Mouse (Mus musculus): ENCODE data around the gene Tmem107. TPM values are rescaled to one million over a fixed set of nuclear protein-coding genes. Genes with fewer than 3 reads are reported as not detected.

Tmem107 gene
- polyA plus RNA-seq, 1 experiment = 9.8 TPM

DNA sequence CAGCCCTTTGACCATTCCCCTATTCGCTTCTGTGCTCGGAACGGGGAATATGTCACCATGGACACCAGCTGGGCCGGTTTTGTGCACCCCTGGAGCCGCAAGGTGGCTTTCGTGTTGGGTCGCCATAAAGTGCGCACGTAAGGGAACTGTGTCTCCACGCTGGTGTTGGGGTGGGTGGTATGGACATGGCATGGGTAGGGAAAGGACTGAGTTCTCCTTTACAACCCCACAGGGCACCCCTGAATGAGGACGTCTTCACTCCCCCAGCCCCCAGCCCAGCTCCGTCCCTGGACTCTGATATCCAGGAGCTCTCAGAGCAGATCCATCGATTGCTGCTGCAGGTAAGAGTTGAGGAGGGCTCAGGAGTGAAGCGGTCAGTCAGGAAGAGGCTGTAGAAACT, 32.5 kb downstream of the Tmem107 start:
- no peak overlapping the region for H3K4me3 ChIP-seq (ENCODE audit: insufficient read depth, low read length)
- peaks cover 32% of the 10 kb centered on the region for H3K4me1 ChIP-seq (ENCODE audit: control insufficient read depth, insufficient read depth, low read length)
- H3K27ac ChIP-seq (ENCODE audit: insufficient read depth, low read depth, low read length) = no peak overlapping the region
- TF ChIP-seq POLR2A (IDR thresholded peaks at IDR 0.05; ENCODE audit: borderline replicate concordance, low read depth, low read length) (no peak), CTCF (IDR thresholded peaks at IDR 0.05; ENCODE audit: low read depth, low read length) (no peak)

DNA sequence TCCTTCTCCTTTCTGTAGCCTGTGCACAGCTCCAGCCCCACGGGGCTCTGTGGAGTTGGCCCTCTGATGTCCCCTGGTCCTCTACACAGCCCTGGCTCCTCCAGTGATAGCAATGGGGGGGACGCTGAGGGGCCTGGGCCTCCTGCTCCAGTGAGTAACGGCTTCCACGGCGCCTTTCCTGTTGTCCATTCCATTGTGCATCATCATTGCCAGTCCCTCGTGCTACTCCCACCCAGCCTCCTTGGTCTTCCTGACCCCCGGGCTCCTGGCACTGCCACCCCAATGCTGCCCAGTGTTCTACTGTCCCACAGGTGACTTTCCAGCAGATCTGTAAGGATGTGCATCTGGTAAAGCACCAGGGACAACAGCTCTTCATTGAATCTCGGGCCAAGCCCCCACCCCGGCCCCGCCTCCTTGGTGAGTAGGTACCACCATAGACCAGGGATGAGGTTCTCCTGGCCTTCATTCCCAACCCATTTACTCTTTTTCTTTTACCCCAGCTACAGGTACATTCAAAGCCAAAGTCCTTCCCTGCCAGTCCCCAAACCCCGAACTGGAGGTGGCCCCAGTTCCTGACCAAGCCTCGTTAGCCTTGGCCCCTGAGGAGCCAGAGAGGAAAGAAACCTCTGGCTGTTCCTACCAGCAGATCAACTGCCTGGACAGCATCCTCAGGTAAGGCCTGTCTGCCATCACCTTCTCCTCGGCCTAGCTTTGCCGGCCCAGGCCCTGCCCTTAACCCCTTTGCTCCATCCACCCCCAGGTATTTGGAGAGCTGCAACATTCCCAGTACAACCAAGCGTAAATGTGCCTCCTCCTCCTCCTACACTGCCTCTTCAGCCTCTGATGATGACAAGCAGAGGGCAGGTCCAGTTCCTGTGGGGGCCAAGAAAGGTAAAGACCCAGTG, 33.2 kb downstream of the Tmem107 start:
- peaks cover 28% of the 10 kb centered on the region for H3K4me1 ChIP-seq (ENCODE audit: control insufficient read depth, insufficient read depth, low read length)
- H3K4me3 ChIP-seq (ENCODE audit: insufficient read depth, low read length) = no peak overlapping the region
- no peak overlapping the region for H3K27ac ChIP-seq (ENCODE audit: insufficient read depth, low read depth, low read length)
- TF ChIP-seq CTCF (IDR thresholded peaks at IDR 0.05; ENCODE audit: low read depth, low read length) (no peak), POLR2A (IDR thresholded peaks at IDR 0.05; ENCODE audit: borderline replicate concordance, low read depth, low read length) (no peak)

DNA sequence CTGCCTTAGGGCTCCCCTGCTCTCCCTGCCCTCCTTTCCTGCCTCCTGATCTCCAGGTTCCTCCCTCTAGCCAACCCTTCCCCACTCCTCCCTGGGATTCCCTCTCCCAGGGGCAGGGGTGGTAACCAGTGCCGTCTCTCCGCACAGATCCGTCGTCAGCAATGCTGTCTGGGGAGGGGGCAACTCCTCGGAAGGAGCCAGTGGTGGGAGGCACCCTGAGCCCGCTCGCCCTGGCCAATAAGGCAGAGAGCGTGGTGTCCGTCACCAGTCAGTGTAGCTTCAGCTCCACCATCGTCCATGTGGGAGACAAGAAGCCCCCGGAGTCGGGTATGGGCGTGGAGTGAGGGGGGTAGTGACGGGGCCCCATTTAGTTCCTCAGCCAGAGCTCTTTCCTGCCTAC, 33.9 kb downstream of the Tmem107 start:
- H3K27ac ChIP-seq (ENCODE audit: insufficient read depth, low read depth, low read length) = no peak overlapping the region
- TF ChIP-seq CTCF (IDR thresholded peaks at IDR 0.05; ENCODE audit: low read depth, low read length) (no peak), POLR2A (IDR thresholded peaks at IDR 0.05; ENCODE audit: borderline replicate concordance, low read depth, low read length) (no peak)
- H3K4me3 ChIP-seq (ENCODE audit: insufficient read depth, low read length) = no peak overlapping the region
- peaks cover 26% of the 10 kb centered on the region for H3K4me1 ChIP-seq (ENCODE audit: control insufficient read depth, insufficient read depth, low read length)

- TF ChIP-seq CTCF (IDR thresholded peaks at IDR 0.05; ENCODE audit: low read depth, low read length) = no peak
- TF ChIP-seq POLR2A (IDR thresholded peaks at IDR 0.05; ENCODE audit: borderline replicate concordance, low read depth, low read length) = no peak
- Histone ChIP-seq H3K27ac (ENCODE audit: insufficient read depth, low read depth, low read length) (no peak overlapping the region), H3K4me3 (ENCODE audit: insufficient read depth, low read length) (no peak overlapping the region), H3K4me1 (ENCODE audit: control insufficient read depth, insufficient read depth, low read length) (peaks cover 27% of the 10 kb centered on the region)
These were observed 34.6 kb downstream of the Tmem107 start for GRCm38 (mm10) chr11:69105227-69105626.

DNA sequence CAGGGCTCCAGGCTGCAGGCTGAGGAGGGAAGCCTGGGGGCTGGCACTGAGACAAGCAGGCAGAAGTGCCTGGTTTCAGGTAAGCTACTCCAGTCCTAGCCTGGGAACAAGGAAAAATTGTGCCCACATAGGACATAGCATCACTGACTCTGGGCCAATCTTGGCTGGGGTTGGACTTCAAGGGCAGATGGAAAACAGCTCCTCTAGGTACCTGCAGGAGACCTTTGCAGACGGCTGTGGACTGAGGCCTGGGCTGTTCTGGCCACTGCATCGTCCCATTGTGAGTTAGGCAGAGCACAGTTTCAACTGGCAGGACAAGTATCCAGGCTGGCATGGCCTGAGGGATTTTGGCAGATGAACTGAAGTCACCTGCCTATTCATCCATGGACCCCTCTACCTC, 35.2 kb downstream of the Tmem107 start:
- peaks cover 22% of the 10 kb centered on the region for H3K4me1 ChIP-seq (ENCODE audit: control insufficient read depth, insufficient read depth, low read length)
- H3K27ac ChIP-seq (ENCODE audit: insufficient read depth, low read depth, low read length) = no peak overlapping the region
- H3K4me3 ChIP-seq (ENCODE audit: insufficient read depth, low read length) = no peak overlapping the region
- no peak for TF ChIP-seq CTCF (IDR thresholded peaks at IDR 0.05; ENCODE audit: low read depth, low read length)

GRCm38 (mm10) chr11:69106299-69106698, 35.7 kb downstream of the Tmem107 start:
- Histone ChIP-seq H3K27ac (ENCODE audit: insufficient read depth, low read depth, low read length) (no peak overlapping the region), H3K4me3 (ENCODE audit: insufficient read depth, low read length) (no peak overlapping the region), H3K4me1 (ENCODE audit: control insufficient read depth, insufficient read depth, low read length) (peaks cover 21% of the 10 kb centered on the region)
- TF ChIP-seq POLR2A (IDR thresholded peaks at IDR 0.05; ENCODE audit: borderline replicate concordance, low read depth, low read length) (no peak), CTCF (IDR thresholded peaks at IDR 0.05; ENCODE audit: low read depth, low read length) (no peak)

GRCm38 (mm10) chr11:69106842-69107241, 36.2 kb downstream of the Tmem107 start:
- peaks cover 20% of the 10 kb centered on the region for H3K4me1 ChIP-seq (ENCODE audit: control insufficient read depth, insufficient read depth, low read length)
- H3K4me3 ChIP-seq (ENCODE audit: insufficient read depth, low read length) = no peak overlapping the region
- H3K27ac ChIP-seq (ENCODE audit: insufficient read depth, low read depth, low read length) = no peak overlapping the region
- TF ChIP-seq POLR2A (IDR thresholded peaks at IDR 0.05; ENCODE audit: borderline replicate concordance, low read depth, low read length) (no peak), CTCF (IDR thresholded peaks at IDR 0.05; ENCODE audit: low read depth, low read length) (no peak)

- Histone ChIP-seq H3K27ac (ENCODE audit: insufficient read depth, low read depth, low read length) (no peak overlapping the region), H3K4me3 (ENCODE audit: insufficient read depth, low read length) (no peak overlapping the region), H3K4me1 (ENCODE audit: control insufficient read depth, insufficient read depth, low read length) (peaks cover 12% of the 10 kb centered on the region)
- TF ChIP-seq CTCF (IDR thresholded peaks at IDR 0.05; ENCODE audit: low read depth, low read length) (no peak), POLR2A (IDR thresholded peaks at IDR 0.05; ENCODE audit: borderline replicate concordance, low read depth, low read length) (no peak)
These were observed 37.1 kb downstream of the Tmem107 start for GRCm38 (mm10) chr11:69107676-69108075.

DNA sequence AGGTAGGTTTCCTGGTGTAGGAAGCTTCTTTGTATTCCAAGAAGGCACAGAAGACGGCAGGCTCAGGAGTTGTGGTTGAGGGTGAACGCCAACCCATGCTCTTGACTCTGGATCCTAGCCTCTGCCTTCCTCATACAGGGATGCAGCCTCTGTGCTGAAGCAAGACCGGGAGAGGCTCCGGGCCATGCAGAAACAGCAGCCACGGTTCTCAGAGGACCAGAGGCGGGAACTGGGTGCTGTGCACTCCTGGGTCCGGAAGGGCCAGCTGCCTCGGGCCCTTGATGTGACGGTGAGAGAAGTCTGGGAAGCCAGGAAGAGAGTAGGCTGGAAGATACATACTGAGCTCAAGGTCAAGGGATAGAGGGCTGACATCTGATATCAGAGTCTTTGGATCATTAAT, 37.6 kb downstream of the Tmem107 start:
- Histone ChIP-seq H3K27ac (ENCODE audit: insufficient read depth, low read depth, low read length) (no peak overlapping the region), H3K4me3 (ENCODE audit: insufficient read depth, low read length) (no peak overlapping the region), H3K4me1 (ENCODE audit: control insufficient read depth, insufficient read depth, low read length) (peaks cover 9% of the 10 kb centered on the region)
- TF ChIP-seq POLR2A (IDR thresholded peaks at IDR 0.05; ENCODE audit: borderline replicate concordance, low read depth, low read length) = no peak
- TF ChIP-seq CTCF (IDR thresholded peaks at IDR 0.05; ENCODE audit: low read depth, low read length) = no peak

GRCm38 (mm10) chr11:69109032-69109900, 38.7 kb downstream of the Tmem107 start:
- H3K4me1 ChIP-seq (ENCODE audit: control insufficient read depth, insufficient read depth, low read length) = peaks cover 9% of the 10 kb centered on the region
- no peak overlapping the region for H3K27ac ChIP-seq (ENCODE audit: insufficient read depth, low read depth, low read length)
- no peak overlapping the region for H3K4me3 ChIP-seq (ENCODE audit: insufficient read depth, low read length)
- TF ChIP-seq POLR2A (IDR thresholded peaks at IDR 0.05; ENCODE audit: borderline replicate concordance, low read depth, low read length) (no peak), CTCF (IDR thresholded peaks at IDR 0.05; ENCODE audit: low read depth, low read length) (no peak)
